Mouse (Mus musculus): Measurements from ENCODE around the gene Dhx15. TPM values are rescaled to one million over a fixed set of nuclear protein-coding genes. Genes with fewer than 3 reads are reported as not detected.
"Not testable (repeated sequence)": the region's sequence is repeated elsewhere in the genome, so short reads cannot be mapped to it uniquely, and the experiment has no call there.

The Dhx15 gene
- total RNA-seq (2014; rRNA removed) (65.7 and 67.9 TPM in 2 replicates), polyA plus RNA-seq (2012; rRNA removed) (16.4 and 17.4 TPM in 2 replicates)

DNA sequence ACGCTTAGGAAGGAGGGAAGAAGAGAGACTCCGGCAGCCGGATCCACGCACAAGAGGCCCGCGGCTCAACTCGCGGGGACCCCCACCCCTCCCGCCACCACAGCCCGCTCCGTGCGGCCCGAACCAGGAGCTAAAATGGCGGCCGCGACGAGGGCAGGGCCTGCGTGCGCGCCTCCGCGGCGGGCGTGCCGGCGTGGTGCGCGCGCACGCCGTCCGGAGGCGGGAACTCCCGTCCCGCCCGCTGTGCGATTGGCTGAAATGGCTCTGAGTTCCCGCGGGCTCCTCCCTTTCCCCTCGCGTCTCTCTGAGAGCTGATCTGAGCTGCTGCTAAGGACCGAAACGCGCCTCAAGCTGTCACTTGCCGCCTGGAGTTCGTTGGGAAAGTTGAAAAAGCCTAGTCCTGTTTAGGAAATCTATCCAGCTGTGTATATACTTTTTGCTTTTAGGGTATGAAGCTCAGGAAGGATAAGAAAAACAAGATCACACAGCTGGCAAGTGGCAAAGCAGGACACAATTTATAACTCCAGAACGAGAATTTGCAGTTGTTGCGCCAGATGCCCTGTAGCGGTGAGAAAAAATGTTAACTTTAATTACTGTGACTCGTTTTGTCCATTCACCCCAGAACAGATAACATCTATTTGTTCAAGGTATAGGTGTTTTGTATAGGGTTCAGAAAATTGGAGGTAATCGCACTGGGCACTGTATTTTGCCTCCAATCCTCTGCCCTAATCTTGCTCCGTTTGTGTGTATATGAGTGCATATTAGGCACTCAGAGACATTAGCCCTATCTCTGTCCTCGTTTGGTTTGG, at the start of gene Dhx15:
Gene Dhx15 (minus strand): TSS at position 144 of the 809 bp plus-strand sequence.
- H3K9ac ChIP-seq (ENCODE audit: low read depth, low read length): peak within 1 kb of the TSS; percentile 88
- H3K27me3 ChIP-seq (ENCODE audit: control insufficient read depth, insufficient read depth, low read length): no peaks in the 10 kb centered on the region
- peak within 1 kb of the TSS; percentile 91 for H3K4me3 ChIP-seq (ENCODE audit: insufficient read depth, low read depth, low read length)
- peaks cover 23% of the 10 kb centered on the region for H3K79me2 ChIP-seq (ENCODE audit: control insufficient read depth, insufficient read depth, low read length)
- H3K4me1 ChIP-seq (ENCODE audit: control insufficient read depth, insufficient read depth, low read length): peaks cover 16% of the 10 kb centered on the region
- H3K27ac ChIP-seq (replicated peaks; ENCODE audit: insufficient read depth, low read depth, low read length): peak within 1 kb of the TSS; percentile 72
- peak; percentile 83 for DNase-seq (ENCODE audit: extremely low read depth, low read depth, low spot score)
- no peaks in the 10 kb centered on the region for H3K36me3 ChIP-seq (ENCODE audit: control insufficient read depth, insufficient read depth, low read length)
- WGBS: under 1% methylated on average over 53 of the region's 53 CpGs
- no peak for TF ChIP-seq CTCF (IDR thresholded peaks at IDR 0.05; ENCODE audit: low read depth, low read length)
- TF ChIP-seq POLR2A (IDR thresholded peaks at IDR 0.05; ENCODE audit: extremely low read depth, insufficient read depth, low read length): peak; percentile 43; the same call in 1 of the 2 replicates

DNA sequence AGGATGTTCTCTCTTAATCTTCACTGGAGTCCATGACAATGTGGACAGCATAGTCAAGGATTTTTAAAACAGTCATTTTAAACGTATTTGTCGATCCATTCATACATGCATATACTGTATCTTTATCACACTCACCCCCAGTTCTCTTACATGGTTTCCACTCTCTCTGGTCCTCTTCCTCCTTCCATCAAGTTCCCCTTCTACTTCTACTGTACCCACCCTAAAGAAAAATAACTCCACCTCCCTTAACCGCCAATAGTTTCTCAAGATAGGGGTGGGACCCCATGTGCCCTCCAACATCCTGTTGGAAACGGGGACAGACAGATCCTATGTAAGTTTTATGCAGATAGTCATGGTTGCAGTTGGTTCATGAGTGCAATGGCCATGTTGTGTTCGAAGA, 48.6 kb upstream of the Dhx15 start:
- H3K9ac ChIP-seq (ENCODE audit: low read depth, low read length): no peak overlapping the region
- H3K4me1 ChIP-seq (ENCODE audit: control insufficient read depth, insufficient read depth, low read length): peaks cover 2% of the 10 kb centered on the region; the same call in 1 of the 2 replicates
- TF ChIP-seq CTCF (IDR thresholded peaks at IDR 0.05; ENCODE audit: low read depth, low read length) (no peak), POLR2A (IDR thresholded peaks at IDR 0.05; ENCODE audit: extremely low read depth, insufficient read depth, low read length) (no peak)
- H3K79me2 ChIP-seq (ENCODE audit: control insufficient read depth, insufficient read depth, low read length): no peaks in the 10 kb centered on the region
- H3K4me3 ChIP-seq (ENCODE audit: insufficient read depth, low read depth, low read length): no peak overlapping the region
- H3K36me3 ChIP-seq (ENCODE audit: control insufficient read depth, insufficient read depth, low read length): no peaks in the 10 kb centered on the region
- no peak for DNase-seq (ENCODE audit: extremely low read depth, low read depth, low spot score)
- no peaks in the 10 kb centered on the region for H3K27me3 ChIP-seq (ENCODE audit: control insufficient read depth, insufficient read depth, low read length)
- H3K27ac ChIP-seq (replicated peaks; ENCODE audit: insufficient read depth, low read depth, low read length): no peak overlapping the region
- WGBS: 92% methylated on average over 5 of the region's 5 CpGs

DNA sequence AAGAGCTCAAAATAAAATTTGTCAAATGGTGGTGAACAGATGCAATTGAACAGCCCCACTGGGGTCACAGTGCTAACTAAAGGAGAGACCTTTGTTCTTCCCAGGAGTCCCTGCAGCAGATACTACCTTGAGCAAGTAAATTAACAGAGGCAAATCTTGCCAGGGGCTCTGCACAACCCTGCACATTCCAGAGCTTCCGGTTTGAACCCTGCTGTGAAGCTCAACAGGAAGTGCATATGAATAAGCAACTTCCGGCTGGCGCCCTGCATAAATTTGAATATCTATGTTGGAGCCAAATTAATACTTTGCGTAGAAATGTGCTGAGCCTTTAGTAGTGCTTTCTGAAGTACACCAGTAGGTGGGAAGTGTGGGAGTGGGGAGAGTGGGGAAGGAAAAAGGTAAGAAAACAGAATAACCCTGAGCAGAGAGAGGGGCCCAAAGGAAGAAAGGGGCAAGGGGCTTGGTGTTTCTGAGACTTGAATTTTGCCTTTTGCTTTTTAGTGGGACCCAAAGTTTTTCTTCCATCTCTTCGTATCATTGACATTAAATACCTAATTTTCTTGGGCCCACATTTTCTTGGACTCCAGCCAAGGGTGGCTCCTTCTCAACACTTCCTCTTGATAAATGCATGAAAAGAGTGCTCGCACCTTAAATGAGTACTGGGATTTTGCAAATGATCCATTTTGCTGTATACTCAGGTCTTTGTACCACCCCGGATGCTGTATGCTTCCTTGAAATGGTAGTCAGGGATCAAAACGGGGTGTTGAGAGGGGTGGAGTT, 47.8 kb upstream of the Dhx15 start:
- no peak overlapping the region for H3K9ac ChIP-seq (ENCODE audit: low read depth, low read length)
- H3K4me1 ChIP-seq (ENCODE audit: control insufficient read depth, insufficient read depth, low read length): peaks cover 2% of the 10 kb centered on the region; the same call in 1 of the 2 replicates
- WGBS: 73% methylated on average over 8 of the region's 8 CpGs
- no peak overlapping the region for H3K27ac ChIP-seq (replicated peaks; ENCODE audit: insufficient read depth, low read depth, low read length)
- TF ChIP-seq POLR2A (IDR thresholded peaks at IDR 0.05; ENCODE audit: extremely low read depth, insufficient read depth, low read length) (no peak), CTCF (IDR thresholded peaks at IDR 0.05; ENCODE audit: low read depth, low read length) (no peak)
- no peaks in the 10 kb centered on the region for H3K27me3 ChIP-seq (ENCODE audit: control insufficient read depth, insufficient read depth, low read length)
- H3K36me3 ChIP-seq (ENCODE audit: control insufficient read depth, insufficient read depth, low read length): no peaks in the 10 kb centered on the region
- H3K79me2 ChIP-seq (ENCODE audit: control insufficient read depth, insufficient read depth, low read length): no peaks in the 10 kb centered on the region
- DNase-seq (ENCODE audit: extremely low read depth, low read depth, low spot score): no peak
- no peak overlapping the region for H3K4me3 ChIP-seq (ENCODE audit: insufficient read depth, low read depth, low read length)

DNA sequence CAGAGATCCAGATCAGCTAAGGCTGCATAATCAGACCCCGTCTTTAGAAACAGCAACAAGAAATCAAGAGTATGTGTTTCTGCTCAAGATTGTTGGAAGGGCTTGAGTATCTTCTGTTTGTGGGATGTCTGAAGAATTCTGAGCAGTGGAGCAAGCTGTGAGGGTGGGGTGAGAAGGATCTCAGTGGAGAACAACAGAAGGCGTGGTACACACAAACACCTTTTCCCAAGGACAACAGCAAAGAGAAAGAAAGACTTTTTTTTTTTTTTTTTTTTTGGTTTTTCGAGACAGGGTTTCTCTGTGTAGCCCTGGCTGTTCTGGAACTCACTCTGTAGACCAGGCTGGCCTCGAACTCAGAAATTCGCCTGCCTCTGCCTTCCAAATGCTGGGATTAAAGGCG, 46.3 kb upstream of the Dhx15 start:
- not testable (repeated sequence) for H3K4me1 ChIP-seq (ENCODE audit: control insufficient read depth, insufficient read depth, low read length); H3K79me2 ChIP-seq (ENCODE audit: control insufficient read depth, insufficient read depth, low read length)
- 90% methylated on average over 6 of the region's 6 CpGs for WGBS

DNA sequence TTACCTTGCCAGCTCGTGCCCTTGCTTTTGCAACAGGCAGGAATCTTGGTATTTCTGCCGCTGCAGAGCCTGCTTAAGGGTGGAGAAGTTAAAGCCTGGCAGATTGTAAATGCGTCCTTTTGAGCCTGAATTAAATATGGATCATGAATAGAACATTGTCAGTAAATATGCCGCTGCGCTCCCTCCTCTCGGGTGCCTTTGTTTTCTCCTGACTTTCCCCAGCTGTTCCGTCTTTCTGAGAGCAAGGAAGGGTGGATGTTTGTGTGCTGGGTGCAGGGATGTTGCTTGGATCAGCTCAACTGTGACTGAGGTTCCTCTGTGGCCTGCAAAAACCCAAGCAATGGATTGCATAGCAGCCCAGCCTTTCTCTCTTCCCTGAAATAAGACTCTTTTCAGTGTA, 44.3 kb upstream of the Dhx15 start:
- Histone ChIP-seq H3K36me3 (ENCODE audit: control insufficient read depth, insufficient read depth, low read length) (no peaks in the 10 kb centered on the region), H3K4me3 (ENCODE audit: insufficient read depth, low read depth, low read length) (no peak overlapping the region), H3K27ac (replicated peaks; ENCODE audit: insufficient read depth, low read depth, low read length) (no peak overlapping the region), H3K79me2 (ENCODE audit: control insufficient read depth, insufficient read depth, low read length) (no peaks in the 10 kb centered on the region), H3K9ac (ENCODE audit: low read depth, low read length) (no peak overlapping the region), H3K27me3 (ENCODE audit: control insufficient read depth, insufficient read depth, low read length) (no peaks in the 10 kb centered on the region), H3K4me1 (ENCODE audit: control insufficient read depth, insufficient read depth, low read length) (no peaks in the 10 kb centered on the region)
- TF ChIP-seq POLR2A (IDR thresholded peaks at IDR 0.05; ENCODE audit: extremely low read depth, insufficient read depth, low read length) (no peak), CTCF (IDR thresholded peaks at IDR 0.05; ENCODE audit: low read depth, low read length) (no peak)
- 64% methylated on average over 7 of the region's 7 CpGs for WGBS
- DNase-seq (ENCODE audit: extremely low read depth, low read depth, low spot score): no peak

More for the DNA sequence above, 46.3 kb upstream of the Dhx15 start:
- not testable (repeated sequence) for H3K9ac ChIP-seq (ENCODE audit: low read depth, low read length); H3K4me3 ChIP-seq (ENCODE audit: insufficient read depth, low read depth, low read length); DNase-seq (ENCODE audit: extremely low read depth, low read depth, low spot score); H3K27ac ChIP-seq (replicated peaks; ENCODE audit: insufficient read depth, low read depth, low read length); H3K36me3 ChIP-seq (ENCODE audit: control insufficient read depth, insufficient read depth, low read length); H3K27me3 ChIP-seq (ENCODE audit: control insufficient read depth, insufficient read depth, low read length)
